Mouse (Mus musculus) forebrain, postnatal 0 days (tissue): ENCODE measurements around the gene Fstl1. TPM values are rescaled to one million over a fixed set of nuclear protein-coding genes. Genes with fewer than 3 reads are reported as not detected.

ENCODE experiments used
- ATAC-seq: fragments of 200-750 bp; cut with Nextera tagmentation; 2 replicates; pipeline ENCODE4 v1.8.0; 2017; ENCODE audit warnings: mild to moderate bottlenecking, moderate library complexity
- DNase-seq: peaks from one replicate; pipeline ENCODE4 v3.0.0-alpha.2; 2015
- H3K27ac ChIP-seq: fragments of 300-500 bp; sonication (generic); 2 replicates; pipeline ENCODE4 v1.5.1; 2014; ENCODE audit warnings: low read depth, mild to moderate bottlenecking, antibody characterized with exemption, low read length, moderate library complexity, mixed read lengths
- H3K27me3 ChIP-seq: fragments of 300-500 bp; sonication (generic); 2 replicates; pipeline ENCODE4 v1.6.1; 2014; ENCODE audit warnings: mild to moderate bottlenecking, low read length, mixed read lengths; ENCODE audit not compliant: insufficient read depth
- H3K36me3 ChIP-seq: fragments of 300-500 bp; sonication (generic); 2 replicates; pipeline ENCODE4 v1.6.1; 2014; ENCODE audit warnings: mild to moderate bottlenecking, moderate library complexity; ENCODE audit not compliant: insufficient read depth
- H3K4me1 ChIP-seq: fragments of 300-500 bp; sonication (generic); 2 replicates; pipeline ENCODE4 v1.6.1; 2014; ENCODE audit warnings: antibody characterized with exemption; ENCODE audit not compliant: insufficient read depth
- H3K4me2 ChIP-seq: fragments of 300-500 bp; sonication (generic); 2 replicates; pipeline ENCODE4 v1.6.1; 2014; ENCODE audit warnings: low read depth, mild to moderate bottlenecking, moderate library complexity
- H3K4me3 ChIP-seq: fragments of 300-500 bp; sonication (generic); 2 replicates; pipeline ENCODE4 v1.5.1; 2014; ENCODE audit warnings: low read depth, low read length, mixed read lengths
- H3K9ac ChIP-seq: fragments of 300-500 bp; sonication (generic); 2 replicates; pipeline ENCODE4 v1.6.1; 2014; ENCODE audit warnings: mild to moderate bottlenecking
- H3K9me3 ChIP-seq: fragments of 300-500 bp; sonication (generic); 2 replicates; pipeline ENCODE4 v1.6.1; 2016; ENCODE audit warnings: low read length
- CTCF ChIP-seq: sonication (generic); IDR thresholded peaks from 2 replicates; pipeline ENCODE4 v1.5.1; 2016; ENCODE audit warnings: antibody characterized with exemption, control low read depth, low read depth
- whole genome bisulfite sequencing: fragments of 180-500 bp; shearing (Covaris S2); extraction: QIAGEN DNeasy Blood & Tissue Kit; methylation state at CpG from one replicate; pipeline ENCODE4 v1.1.7; 2014; 5-methylcytosine and 5-hydroxymethylcytosine counted together
- polyA plus RNA-seq: library from polyadenylated mRNA; unstranded; fragments of >200 nt; fragmentation: Nextera tagmentation; extraction: Ambion mirVana; gene quantifications from 2 replicates; pipeline ENCODE4 v1.2.1, GENCODE M21; 2015
- total RNA-seq: library from RNA; depleted of rRNA; stranded (reverse); fragments of >200 nt; gene quantifications from 2 replicates; pipeline ENCODE4 v1.2.3, GENCODE M21; 2014

Fstl1 gene
- total and polyA plus RNA-seq, 2 experiments from 2014 or later: 67.2 to 78.3 TPM

DNA sequence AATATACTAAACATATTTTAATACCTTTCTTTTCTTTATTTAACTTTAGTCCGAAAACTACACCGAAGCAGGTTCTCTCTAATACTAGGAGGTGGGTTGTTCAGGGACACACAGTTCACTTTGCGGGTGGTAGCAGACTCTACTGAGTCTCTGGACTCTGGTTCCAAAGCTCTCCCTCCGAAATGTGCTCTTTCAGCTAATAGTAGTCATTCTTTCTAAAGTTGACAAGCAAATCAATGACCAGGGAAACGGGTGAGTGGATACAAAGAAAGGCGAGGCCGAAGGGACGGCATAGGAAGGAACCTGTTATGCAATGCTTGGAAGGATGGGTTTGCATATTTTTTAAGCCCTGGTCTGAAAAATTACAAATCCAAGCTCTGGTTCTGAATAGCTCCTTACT lies 80.8 kb downstream of the Fstl1 start:
- 66% methylated on average over 8 of the region's 8 CpGs for WGBS
- no peak overlapping the region for H3K27ac ChIP-seq
- no peak overlapping the region for H3K4me2 ChIP-seq
- no peak overlapping the region for H3K4me3 ChIP-seq
- ATAC-seq (no peak), DNase-seq (no peak)
- TF ChIP-seq CTCF: no peak
- H3K9ac ChIP-seq: no peak overlapping the region
- H3K9me3 ChIP-seq: no peaks in the 10 kb centered on the region
- H3K36me3 ChIP-seq: no peaks in the 10 kb centered on the region
- no peaks in the 10 kb centered on the region for H3K27me3 ChIP-seq
- H3K4me1 ChIP-seq: no peaks in the 10 kb centered on the region

GRCm38 (mm10) chr16:37860213-37860612 lies 83.5 kb downstream of the Fstl1 start:
- 84% methylated on average over 7 of the region's 7 CpGs for WGBS
- Histone ChIP-seq H3K4me3 (no peak overlapping the region), H3K36me3 (no peaks in the 10 kb centered on the region), H3K27me3 (no peaks in the 10 kb centered on the region), H3K4me1 (no peaks in the 10 kb centered on the region), H3K27ac (no peak overlapping the region), H3K9ac (no peak overlapping the region), H3K9me3 (no peaks in the 10 kb centered on the region), H3K4me2 (no peak overlapping the region)
- ATAC-seq (no peak), DNase-seq (no peak)
- no peak for TF ChIP-seq CTCF

DNA sequence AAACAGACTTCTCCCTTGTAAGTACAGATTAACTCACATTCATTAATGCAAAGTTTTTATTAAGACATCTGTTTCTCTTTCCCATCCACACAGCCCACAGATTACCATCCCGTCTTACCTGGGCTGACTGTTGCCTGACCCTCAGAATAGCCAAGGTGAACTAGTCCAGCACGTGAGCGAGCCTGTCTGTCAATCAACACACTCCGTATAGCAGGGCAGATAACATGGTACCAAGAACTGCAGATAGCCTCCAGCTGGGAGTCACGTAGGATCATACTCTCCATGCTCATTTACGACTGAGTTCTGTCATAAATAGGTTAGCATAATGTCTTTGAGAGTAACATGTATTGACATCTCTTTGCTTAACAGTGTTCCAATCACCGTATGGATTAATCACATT lies 84.4 kb downstream of the Fstl1 start, which contains the start of gene Gm36028:
TSS of gene Gm36028 (minus strand) at position 118 of the 400 bp plus-strand sequence.
- no peak for DNase-seq
- Histone ChIP-seq H3K36me3 (no peaks in the 10 kb centered on the region), H3K27me3 (no peaks in the 10 kb centered on the region), H3K4me1 (no peaks in the 10 kb centered on the region), H3K4me3 (no peak within 1 kb of the TSS), H3K9me3 (no peaks in the 10 kb centered on the region), H3K27ac (no peak within 1 kb of the TSS), H3K9ac (no peak within 1 kb of the TSS), H3K4me2 (no peak within 1 kb of the TSS)
- WGBS: 90% methylated on average over 7 of the region's 7 CpGs
- TF ChIP-seq CTCF: no peak
- no peak for ATAC-seq

GRCm38 (mm10) chr16:37863876-37864275 lies 87.2 kb downstream of the Fstl1 start:
- no peak overlapping the region for H3K4me2 ChIP-seq
- no peak for ATAC-seq
- H3K9ac ChIP-seq: no peak overlapping the region
- H3K36me3 ChIP-seq: no peaks in the 10 kb centered on the region
- no peaks in the 10 kb centered on the region for H3K9me3 ChIP-seq
- no peak for DNase-seq
- H3K27ac ChIP-seq: no peak overlapping the region
- 77% methylated on average over 3 of the region's 3 CpGs for WGBS
- H3K27me3 ChIP-seq: no peaks in the 10 kb centered on the region
- H3K4me1 ChIP-seq: no peaks in the 10 kb centered on the region
- H3K4me3 ChIP-seq: no peak overlapping the region
- no peak for TF ChIP-seq CTCF

GRCm38 (mm10) chr16:37865841-37866240 lies 89.2 kb downstream of the Fstl1 start:
- Histone ChIP-seq H3K27ac (no peak overlapping the region), H3K27me3 (no peaks in the 10 kb centered on the region), H3K9ac (no peak overlapping the region), H3K4me1 (peaks cover 11% of the 10 kb centered on the region), H3K4me3 (no peak overlapping the region), H3K4me2 (no peak overlapping the region), H3K36me3 (no peaks in the 10 kb centered on the region), H3K9me3 (no peaks in the 10 kb centered on the region)
- ATAC-seq: no peak
- 83% methylated on average over 9 of the region's 9 CpGs for WGBS
- no peak for DNase-seq
- TF ChIP-seq CTCF: no peak

- 3% methylated on average over 85 of the region's 86 CpGs for WGBS
- 0 out of 2 replicates have a peak, but pooled peaks have one; percentile 7 for TF ChIP-seq CTCF
- H3K36me3 ChIP-seq: no peaks in the 10 kb centered on the region
- ATAC-seq: peak; percentile 96
- peak within 1 kb of the TSS; percentile 95 for H3K9ac ChIP-seq
- H3K9me3 ChIP-seq: no peaks in the 10 kb centered on the region
- H3K27me3 ChIP-seq: no peaks in the 10 kb centered on the region
- peak within 1 kb of the TSS; percentile 98 for H3K4me3 ChIP-seq
- DNase-seq: peak; percentile 95
- H3K27ac ChIP-seq: peak within 1 kb of the TSS; percentile 100
- peaks cover 22% of the 10 kb centered on the region for H3K4me1 ChIP-seq
- peak within 1 kb of the TSS; percentile 72 for H3K4me2 ChIP-seq
Observed at GRCm38 (mm10) chr16:37867791-37868505, 91.3 kb downstream of the Fstl1 start, which contains the start of gene Lrrc58. Gene Lrrc58 (plus strand): TSS chr16:37868389.
